Mouse (Mus musculus) limb, embryonic 11.5 days (tissue): ENCODE measurements around the gene Prrc2b. TPM values are rescaled to one million over a fixed set of nuclear protein-coding genes. Genes with fewer than 3 reads are reported as not detected.

Source experiments
- ATAC-seq: fragments of 200-750 bp; cut with Nextera tagmentation; 2 replicates; pipeline ENCODE4 v1.8.0; 2017; ENCODE audit warnings: low read depth; ENCODE audit not compliant: insufficient number of reproducible peaks, low FRiP score, low TSS enrichment
- DNase-seq: peaks from one replicate; pipeline ENCODE4 v3.0.0-alpha.2; 2015; ENCODE audit warnings: low spot score
- H3K27ac ChIP-seq: fragments of 300-500 bp; sonication (generic); replicated peaks from 2 replicates; pipeline ENCODE4 v1.5.1; 2014; ENCODE audit warnings: low read depth, mild to moderate bottlenecking, low read length
- H3K27me3 ChIP-seq: fragments of 300-500 bp; sonication (generic); 2 replicates; pipeline ENCODE4 v1.6.1; 2014; ENCODE audit warnings: mild to moderate bottlenecking, low read length, mixed read lengths; ENCODE audit not compliant: control insufficient read depth, insufficient read depth
- H3K36me3 ChIP-seq: fragments of 300-500 bp; sonication (generic); 2 replicates; pipeline ENCODE4 v1.6.1; 2014; ENCODE audit warnings: mild to moderate bottlenecking, low read length, moderate library complexity, mixed read lengths; ENCODE audit not compliant: control insufficient read depth, insufficient read depth
- H3K4me1 ChIP-seq: fragments of 300-500 bp; sonication (generic); 2 replicates; pipeline ENCODE4 v1.6.1; 2014; ENCODE audit warnings: low read length, mixed read lengths; ENCODE audit not compliant: control insufficient read depth, insufficient read depth
- H3K4me2 ChIP-seq: fragments of 300-500 bp; sonication (generic); 2 replicates; pipeline ENCODE4 v1.6.1; 2014; ENCODE audit warnings: low read depth, mild to moderate bottlenecking, moderate library complexity; ENCODE audit not compliant: severe bottlenecking
- H3K4me3 ChIP-seq: fragments of 300-500 bp; sonication (generic); 2 replicates; pipeline ENCODE4 v1.5.1; 2014; ENCODE audit warnings: low read depth, low read length
- H3K9ac ChIP-seq: fragments of 300-500 bp; sonication (generic); 2 replicates; pipeline ENCODE4 v1.6.1; 2014; ENCODE audit warnings: mild to moderate bottlenecking, low read length
- H3K9me3 ChIP-seq: fragments of 300-500 bp; sonication (generic); 2 replicates; pipeline ENCODE4 v1.6.1; 2016; ENCODE audit warnings: low read length; ENCODE audit not compliant: control insufficient read depth
- WGBS: fragments of 180-500 bp; shearing (Covaris S2); extraction: QIAGEN DNeasy Blood & Tissue Kit; methylation state at CpG from one replicate; pipeline ENCODE4 v1.1.7; 2014; 5-methylcytosine and 5-hydroxymethylcytosine counted together
- polyA plus RNA-seq: library from polyadenylated mRNA; unstranded; fragments of >200 nt; fragmentation: Nextera tagmentation; extraction: Ambion mirVana; gene quantifications from 2 replicates; pipeline ENCODE4 v1.2.1, GENCODE M21; 2014

Gene Prrc2b
- polyA plus RNA-seq, 1 experiment from 2014 or later = 62.5 TPM

DNA sequence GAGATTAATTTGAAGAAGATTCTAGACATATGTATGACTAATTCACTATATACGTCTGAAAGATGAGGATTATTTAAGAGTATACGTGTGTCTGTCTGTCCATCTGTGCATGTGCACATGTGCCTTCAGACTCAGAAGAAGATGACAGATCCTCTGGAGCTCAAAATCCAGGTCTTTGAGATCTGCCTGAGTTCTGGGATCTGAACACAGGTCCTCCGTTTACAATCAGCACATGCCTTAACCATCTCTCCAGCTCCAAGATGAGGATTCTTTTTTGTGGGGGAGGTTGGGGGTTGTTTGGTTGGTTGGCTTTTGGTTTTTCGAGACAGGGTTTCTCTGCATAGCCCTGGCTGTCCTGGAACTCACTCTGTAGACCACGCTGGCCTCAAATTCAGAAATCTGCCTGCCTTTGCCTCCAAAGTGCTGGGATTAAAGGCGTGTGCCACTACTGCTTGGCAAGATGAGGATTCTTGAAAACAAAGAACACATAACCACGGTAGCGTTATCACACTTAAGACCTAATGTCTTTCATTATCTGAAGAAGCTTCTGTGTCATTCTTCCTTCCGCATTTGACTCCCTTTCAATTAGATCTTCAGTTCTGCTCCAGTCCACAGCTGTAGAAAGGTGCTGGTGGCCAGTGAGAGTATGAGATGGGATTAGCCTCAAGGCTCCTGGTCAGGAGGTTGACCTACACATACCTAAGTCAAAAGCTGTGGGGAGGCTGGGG, 88.0 kb downstream of the Prrc2b start:
- H3K4me2 ChIP-seq = no peak overlapping the region
- H3K27me3 ChIP-seq = no peaks in the 10 kb centered on the region
- H3K4me3 ChIP-seq = no peak overlapping the region
- 90% methylated on average over 9 of the region's 9 CpGs for WGBS
- H3K36me3 ChIP-seq = peaks cover 2% of the 10 kb centered on the region
- DNase-seq (no peak), ATAC-seq (no peak)
- peaks cover 10% of the 10 kb centered on the region for H3K4me1 ChIP-seq
- no peak overlapping the region for H3K27ac ChIP-seq
- no peak overlapping the region for H3K9ac ChIP-seq
- H3K9me3 ChIP-seq = no peaks in the 10 kb centered on the region

- no peaks in the 10 kb centered on the region for H3K9me3 ChIP-seq
- peaks cover 2% of the 10 kb centered on the region; the same call in 1 of the 2 replicates for H3K36me3 ChIP-seq
- 71% methylated on average over 5 of the region's 5 CpGs for WGBS
- H3K27ac ChIP-seq = no peak overlapping the region
- ATAC-seq (no peak), DNase-seq (no peak)
- peaks cover under 1% of the 10 kb centered on the region; the same call in 1 of the 2 replicates for H3K4me1 ChIP-seq
- H3K4me2 ChIP-seq = no peak overlapping the region
- H3K27me3 ChIP-seq = no peaks in the 10 kb centered on the region
- no peak overlapping the region for H3K4me3 ChIP-seq
- H3K9ac ChIP-seq = no peak overlapping the region
These were observed 89.7 kb downstream of the Prrc2b start for GRCm38 (mm10) chr2:32240591-32240990.

DNA sequence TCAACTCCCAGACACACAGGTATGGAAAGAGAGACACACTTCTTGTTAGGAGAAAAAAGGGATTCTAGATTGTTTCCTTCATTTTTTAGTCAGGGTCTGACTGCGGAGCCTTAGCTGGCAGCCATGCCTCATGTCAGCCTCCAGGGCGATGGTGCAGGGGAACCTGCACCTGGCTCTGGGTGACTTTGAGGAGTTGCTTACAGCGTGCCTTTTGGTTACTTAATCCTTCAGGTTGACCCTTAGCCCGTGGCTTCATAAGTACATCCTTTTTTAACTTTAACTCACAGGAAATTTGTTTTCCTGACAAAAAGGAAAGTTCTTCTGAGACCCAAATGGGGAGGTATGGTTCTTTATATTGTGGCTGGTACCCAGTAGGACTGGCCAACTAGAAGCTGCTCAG, 92.1 kb downstream of the Prrc2b start:
- Histone ChIP-seq H3K4me1 (no peaks in the 10 kb centered on the region), H3K27me3 (no peaks in the 10 kb centered on the region), H3K36me3 (peaks cover 6% of the 10 kb centered on the region), H3K4me3 (no peak overlapping the region), H3K27ac (no peak overlapping the region), H3K9me3 (no peaks in the 10 kb centered on the region), H3K4me2 (no peak overlapping the region), H3K9ac (no peak overlapping the region)
- no peak for ATAC-seq
- WGBS = 87% methylated on average over 4 of the region's 4 CpGs
- DNase-seq = no peak

DNA sequence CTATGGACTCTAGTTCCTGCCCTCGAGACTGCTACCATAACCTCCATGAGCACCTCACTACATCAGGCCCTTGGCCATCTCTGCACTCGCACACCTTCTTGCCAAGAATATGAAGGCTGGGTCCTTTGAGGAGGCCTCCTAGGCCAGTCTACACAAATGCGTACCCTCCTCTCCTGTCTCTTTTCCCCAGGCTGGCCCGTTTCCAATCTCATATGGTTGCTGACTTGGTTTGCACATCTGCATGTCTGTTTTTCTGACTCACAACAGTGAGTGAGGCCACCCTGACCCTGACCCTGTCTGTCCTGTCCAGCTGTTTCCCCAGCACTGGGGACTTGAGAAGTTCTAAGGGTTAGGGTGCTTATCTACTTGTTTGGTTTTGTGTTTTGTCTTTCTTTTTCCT, 95.9 kb downstream of the Prrc2b start:
- WGBS = 89% methylated on average over 4 of the region's 4 CpGs
- ATAC-seq (no peak), DNase-seq (no peak)
- Histone ChIP-seq H3K27ac (no peak overlapping the region), H3K27me3 (no peaks in the 10 kb centered on the region), H3K9ac (no peak overlapping the region), H3K9me3 (no peaks in the 10 kb centered on the region), H3K4me2 (no peak overlapping the region), H3K36me3 (peaks cover 14% of the 10 kb centered on the region), H3K4me3 (no peak overlapping the region), H3K4me1 (no peaks in the 10 kb centered on the region)

GRCm38 (mm10) chr2:32248377-32249361, 97.8 kb downstream of the Prrc2b start:
- H3K36me3 ChIP-seq = peaks cover 16% of the 10 kb centered on the region
- WGBS = 76% methylated on average over 10 of the region's 10 CpGs
- no peak for ATAC-seq

DNA sequence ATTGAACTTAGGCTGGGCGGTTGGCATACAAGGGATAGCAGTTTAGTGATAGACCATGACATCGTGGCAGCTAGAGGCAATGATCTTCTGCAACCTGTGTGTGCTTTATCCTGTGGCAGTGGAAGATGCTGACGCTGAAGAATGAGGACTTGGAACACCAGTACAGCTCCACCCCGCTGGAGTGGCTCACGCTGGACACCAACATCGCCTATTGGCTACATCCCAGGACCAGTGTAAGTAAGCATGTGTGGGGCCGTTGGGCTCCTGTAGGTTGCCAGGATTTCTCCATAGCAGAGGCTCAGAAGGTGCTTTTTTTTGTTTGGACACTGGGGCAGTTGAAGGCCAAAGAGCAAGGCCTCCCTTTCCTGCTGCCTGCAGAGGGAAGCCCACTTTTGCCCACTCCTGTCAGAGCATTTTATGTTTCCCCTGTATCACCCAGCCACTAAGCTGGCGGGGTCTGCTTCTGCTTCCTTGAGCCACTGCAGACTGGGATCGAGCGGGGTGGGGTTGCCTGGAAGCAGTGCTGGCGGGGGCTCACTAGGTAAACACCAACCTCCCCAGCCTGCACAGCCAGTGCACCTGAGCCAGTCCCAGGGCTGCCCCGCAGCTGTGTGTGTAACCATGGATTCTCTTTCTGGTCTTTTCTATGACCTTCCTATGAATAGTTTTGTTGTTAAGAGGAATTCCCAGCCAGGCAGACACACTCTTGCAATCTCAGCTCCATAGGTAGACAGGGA, 101.1 kb downstream of the Prrc2b start:
- no peaks in the 10 kb centered on the region for H3K9me3 ChIP-seq
- H3K4me3 ChIP-seq = no peak overlapping the region
- DNase-seq (no peak), ATAC-seq (no peak)
- 92% methylated on average over 12 of the region's 12 CpGs for WGBS
- H3K4me1 ChIP-seq = no peaks in the 10 kb centered on the region
- no peak overlapping the region for H3K27ac ChIP-seq
- no peaks in the 10 kb centered on the region for H3K27me3 ChIP-seq
- no peak overlapping the region for H3K4me2 ChIP-seq
- peaks cover 29% of the 10 kb centered on the region for H3K36me3 ChIP-seq
- no peak overlapping the region for H3K9ac ChIP-seq

More at GRCm38 (mm10) chr2:32248377-32249361, 97.8 kb downstream of the Prrc2b start:
- Histone ChIP-seq H3K27ac (no peak overlapping the region), H3K4me2 (no peak overlapping the region), H3K27me3 (no peaks in the 10 kb centered on the region), H3K4me1 (no peaks in the 10 kb centered on the region), H3K4me3 (no peak overlapping the region), H3K9me3 (no peaks in the 10 kb centered on the region), H3K9ac (no peak overlapping the region)
- no peak for DNase-seq

DNA sequence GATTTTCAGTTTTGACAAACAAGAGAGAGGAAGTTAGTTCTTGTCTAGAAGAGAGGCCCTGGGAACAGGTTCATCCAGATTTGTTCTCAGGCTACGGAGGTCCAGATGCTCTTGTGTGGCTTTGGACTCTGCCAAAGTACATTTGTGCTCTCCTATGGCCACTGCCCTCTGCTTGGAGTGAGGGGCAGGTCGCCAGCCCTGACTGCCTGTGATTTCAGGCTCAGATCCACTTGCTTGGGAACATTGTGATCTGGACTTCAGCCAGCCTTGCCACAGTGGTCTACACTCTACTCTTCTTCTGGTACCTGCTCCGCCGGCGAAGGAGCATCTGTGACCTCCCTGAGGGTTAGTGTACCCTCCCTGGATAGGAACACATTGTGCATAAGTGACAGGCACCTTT, 101.8 kb downstream of the Prrc2b start:
- no peak for ATAC-seq
- peaks cover 34% of the 10 kb centered on the region for H3K36me3 ChIP-seq
- 95% methylated on average over 5 of the region's 5 CpGs for WGBS

GRCm38 (mm10) chr2:32253352-32253751, 102.5 kb downstream of the Prrc2b start:
- Histone ChIP-seq H3K27ac (no peak overlapping the region), H3K36me3 (peaks cover 35% of the 10 kb centered on the region), H3K4me1 (no peaks in the 10 kb centered on the region), H3K4me3 (no peak overlapping the region), H3K9ac (no peak overlapping the region), H3K4me2 (no peak overlapping the region), H3K9me3 (no peaks in the 10 kb centered on the region), H3K27me3 (no peaks in the 10 kb centered on the region)
- ATAC-seq (no peak), DNase-seq (no peak)
- 50% methylated on average over 1 of the region's 1 CpGs for WGBS

More for the DNA sequence above, 101.8 kb downstream of the Prrc2b start:
- H3K4me2 ChIP-seq = no peak overlapping the region
- H3K4me1 ChIP-seq = no peaks in the 10 kb centered on the region
- DNase-seq = no peak
- H3K27ac ChIP-seq = no peak overlapping the region
- H3K9me3 ChIP-seq = no peaks in the 10 kb centered on the region
- no peak overlapping the region for H3K4me3 ChIP-seq
- no peaks in the 10 kb centered on the region for H3K27me3 ChIP-seq
- H3K9ac ChIP-seq = no peak overlapping the region
